Mouse (Mus musculus): ENCODE results near the gene Asb17. TPM values are rescaled to one million over a fixed set of nuclear protein-coding genes. Genes with fewer than 3 reads are reported as not detected.

Asb17 gene
- polyA plus RNA-seq, 1 experiment from 2014 or later: not detected

GRCm38 (mm10) chr3:153889188-153889781 is 45.3 kb downstream of the Asb17 start:
- H3K4me3 ChIP-seq (ENCODE audit: low read depth, low read length): no peak overlapping the region

GRCm38 (mm10) chr3:153895454-153895853 is 51.4 kb downstream of the Asb17 start:
- peak; percentile 34 for DNase-seq (ENCODE audit: low spot score)
- no peak overlapping the region for H3K4me2 ChIP-seq (ENCODE audit: low read length)
- no peak for ATAC-seq (replicated peaks; ENCODE audit: low FRiP score, low TSS enrichment, low read depth)
- no peaks in the 10 kb centered on the region for H3K9me3 ChIP-seq (ENCODE audit: control insufficient read depth, low read length)
- H3K4me3 ChIP-seq (ENCODE audit: low read depth, low read length): no peak overlapping the region
- H3K4me1 ChIP-seq (replicated peaks; ENCODE audit: control insufficient read depth, insufficient read depth, low read length): no peaks in the 10 kb centered on the region
- H3K36me3 ChIP-seq (ENCODE audit: control insufficient read depth, insufficient read depth, low read length): no peaks in the 10 kb centered on the region
- 80% methylated on average over 3 of the region's 3 CpGs for WGBS
- H3K27me3 ChIP-seq (replicated peaks; ENCODE audit: control insufficient read depth, insufficient read depth, low read length): no peaks in the 10 kb centered on the region
- no peak overlapping the region for H3K9ac ChIP-seq (ENCODE audit: low read length)
- no peak overlapping the region for H3K27ac ChIP-seq (ENCODE audit: low read depth)

More at GRCm38 (mm10) chr3:153889188-153889781, 45.3 kb downstream of the Asb17 start:
- H3K4me2 ChIP-seq (ENCODE audit: low read length): no peak overlapping the region
- H3K9ac ChIP-seq (ENCODE audit: low read length): no peak overlapping the region
- no peaks in the 10 kb centered on the region for H3K36me3 ChIP-seq (ENCODE audit: control insufficient read depth, insufficient read depth, low read length)
- H3K27me3 ChIP-seq (replicated peaks; ENCODE audit: control insufficient read depth, insufficient read depth, low read length): no peaks in the 10 kb centered on the region
- H3K9me3 ChIP-seq (ENCODE audit: control insufficient read depth, low read length): no peaks in the 10 kb centered on the region
- 75% methylated on average over 7 of the region's 8 CpGs for WGBS
- no peak for DNase-seq (ENCODE audit: low spot score)
- no peaks in the 10 kb centered on the region; the same call in 1 of the 2 replicates for H3K4me1 ChIP-seq (replicated peaks; ENCODE audit: control insufficient read depth, insufficient read depth, low read length)
- H3K27ac ChIP-seq (ENCODE audit: low read depth): no peak overlapping the region
- no peak for ATAC-seq (replicated peaks; ENCODE audit: low FRiP score, low TSS enrichment, low read depth)

GRCm38 (mm10) chr3:153897216-153897615 is 53.2 kb downstream of the Asb17 start:
- Histone ChIP-seq H3K27me3 (replicated peaks; ENCODE audit: control insufficient read depth, insufficient read depth, low read length) (no peaks in the 10 kb centered on the region), H3K27ac (ENCODE audit: low read depth) (no peak overlapping the region), H3K9ac (ENCODE audit: low read length) (no peak overlapping the region), H3K9me3 (ENCODE audit: control insufficient read depth, low read length) (no peaks in the 10 kb centered on the region), H3K36me3 (ENCODE audit: control insufficient read depth, insufficient read depth, low read length) (no peaks in the 10 kb centered on the region), H3K4me3 (ENCODE audit: low read depth, low read length) (no peak overlapping the region), H3K4me1 (replicated peaks; ENCODE audit: control insufficient read depth, insufficient read depth, low read length) (no peaks in the 10 kb centered on the region), H3K4me2 (ENCODE audit: low read length) (no peak overlapping the region)
- DNase-seq (ENCODE audit: low spot score): no peak
- WGBS: 63% methylated on average over 6 of the region's 6 CpGs
- ATAC-seq (replicated peaks; ENCODE audit: low FRiP score, low TSS enrichment, low read depth): no peak

GRCm38 (mm10) chr3:153901904-153902303 is 57.9 kb downstream of the Asb17 start:
- Histone ChIP-seq H3K9ac (ENCODE audit: low read length) (no peak overlapping the region), H3K27ac (ENCODE audit: low read depth) (no peak overlapping the region), H3K27me3 (replicated peaks; ENCODE audit: control insufficient read depth, insufficient read depth, low read length) (no peaks in the 10 kb centered on the region), H3K4me1 (replicated peaks; ENCODE audit: control insufficient read depth, insufficient read depth, low read length) (no peaks in the 10 kb centered on the region), H3K4me2 (ENCODE audit: low read length) (no peak overlapping the region), H3K9me3 (ENCODE audit: control insufficient read depth, low read length) (no peaks in the 10 kb centered on the region), H3K36me3 (ENCODE audit: control insufficient read depth, insufficient read depth, low read length) (peaks cover 33% of the 10 kb centered on the region), H3K4me3 (ENCODE audit: low read depth, low read length) (no peak overlapping the region)
- DNase-seq (ENCODE audit: low spot score) (no peak), ATAC-seq (replicated peaks; ENCODE audit: low FRiP score, low TSS enrichment, low read depth) (no peak)
- 70% methylated on average over 1 of the region's 1 CpGs for WGBS

GRCm38 (mm10) chr3:153902595-153902994 is 58.6 kb downstream of the Asb17 start:
- 60% methylated on average over 3 of the region's 3 CpGs for WGBS
- no peak overlapping the region for H3K4me2 ChIP-seq (ENCODE audit: low read length)
- H3K9me3 ChIP-seq (ENCODE audit: control insufficient read depth, low read length): no peaks in the 10 kb centered on the region
- ATAC-seq (replicated peaks; ENCODE audit: low FRiP score, low TSS enrichment, low read depth): no peak
- no peak overlapping the region for H3K4me3 ChIP-seq (ENCODE audit: low read depth, low read length)
- DNase-seq (ENCODE audit: low spot score): no peak
- H3K4me1 ChIP-seq (replicated peaks; ENCODE audit: control insufficient read depth, insufficient read depth, low read length): no peaks in the 10 kb centered on the region
- no peak overlapping the region for H3K9ac ChIP-seq (ENCODE audit: low read length)
- no peak overlapping the region for H3K27ac ChIP-seq (ENCODE audit: low read depth)
- H3K36me3 ChIP-seq (ENCODE audit: control insufficient read depth, insufficient read depth, low read length): peaks cover 40% of the 10 kb centered on the region
- no peaks in the 10 kb centered on the region for H3K27me3 ChIP-seq (replicated peaks; ENCODE audit: control insufficient read depth, insufficient read depth, low read length)

- no peaks in the 10 kb centered on the region for H3K4me1 ChIP-seq (replicated peaks; ENCODE audit: control insufficient read depth, insufficient read depth, low read length)
- WGBS: 71% methylated on average over 6 of the region's 6 CpGs
- H3K9me3 ChIP-seq (ENCODE audit: control insufficient read depth, low read length): no peaks in the 10 kb centered on the region
- no peak overlapping the region for H3K9ac ChIP-seq (ENCODE audit: low read length)
- H3K27ac ChIP-seq (ENCODE audit: low read depth): no peak overlapping the region
- H3K4me2 ChIP-seq (ENCODE audit: low read length): no peak overlapping the region
- no peaks in the 10 kb centered on the region for H3K27me3 ChIP-seq (replicated peaks; ENCODE audit: control insufficient read depth, insufficient read depth, low read length)
- DNase-seq (ENCODE audit: low spot score) (no peak), ATAC-seq (replicated peaks; ENCODE audit: low FRiP score, low TSS enrichment, low read depth) (peak; percentile 44; the same call in 1 of the 2 replicates)
- H3K4me3 ChIP-seq (ENCODE audit: low read depth, low read length): no peak overlapping the region
- peaks cover 60% of the 10 kb centered on the region for H3K36me3 ChIP-seq (ENCODE audit: control insufficient read depth, insufficient read depth, low read length)
Observed at GRCm38 (mm10) chr3:153904586-153904985, 60.6 kb downstream of the Asb17 start.

Other genes starting within 250 kb of the Asb17 start
- gene St6galnac3, start 119.0 kb upstream of the Asb17 start, polyA plus RNA-seq (2014; fragmentation: Nextera tagmentation; extraction: Ambion mirVana): 45.5 and 59.1 TPM in 2 replicates
- 0.05 and 0.13 TPM in 2 replicates for gene Msh4, start 61.9 kb downstream of the Asb17 start, polyA plus RNA-seq (2014; fragmentation: Nextera tagmentation; extraction: Ambion mirVana)
- 61.8 and 64.1 TPM in 2 replicates for gene Rabggtb, start 68.8 kb downstream of the Asb17 start, polyA plus RNA-seq (2014; fragmentation: Nextera tagmentation; extraction: Ambion mirVana)
- 82.6 and 84.6 TPM in 2 replicates for gene Acadm, start 100.4 kb downstream of the Asb17 start, polyA plus RNA-seq (2014; fragmentation: Nextera tagmentation; extraction: Ambion mirVana)
- gene Slc44a5, start 129.2 kb downstream of the Asb17 start, polyA plus RNA-seq (2014; fragmentation: Nextera tagmentation; extraction: Ambion mirVana): 1.5 TPM in 2 replicates